Mouse (Mus musculus) cortical plate, adult 2 months (tissue): ENCODE data around the gene Prkar2a.

Source experiments
- CTCF ChIP-seq: fragments of 200-500 bp; IDR thresholded peaks from 2 replicates; pipeline ENCODE4 v1.5.1; 2011; ENCODE audit warnings: mild to moderate bottlenecking, control low read depth, low read length; ENCODE audit not compliant: insufficient read depth; ENCODE audit errors: extremely low read depth
- POLR2A ChIP-seq: fragments of 200-500 bp; IDR thresholded peaks from 2 replicates; pipeline ENCODE4 v1.6.1; 2011; ENCODE audit warnings: mild to moderate bottlenecking, low read length, control low read depth; ENCODE audit not compliant: insufficient read depth; ENCODE audit errors: extremely low read depth

DNA sequence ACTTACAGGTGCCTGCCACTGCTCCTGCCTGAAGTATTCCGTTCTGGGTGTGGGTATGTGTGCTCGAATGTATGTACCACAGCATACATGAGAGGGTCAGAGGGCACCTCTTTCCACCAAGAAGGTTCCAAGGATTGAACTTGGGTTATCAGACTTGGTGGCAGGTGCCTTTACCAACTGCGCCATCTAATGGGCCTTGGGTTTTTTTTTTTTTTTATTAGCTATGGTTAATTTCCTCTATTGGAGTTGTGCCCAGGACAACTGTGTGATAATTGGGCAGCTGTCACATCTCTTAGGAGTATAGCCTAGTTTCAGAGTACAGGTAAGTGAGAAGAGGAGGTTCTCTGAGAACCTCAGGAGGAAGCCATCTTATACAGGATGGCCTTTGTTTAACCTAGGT is 110.5 kb downstream of the Prkar2a start:
- TF ChIP-seq CTCF (no peak), POLR2A (no peak)
